Mouse (Mus musculus): ENCODE measurements around the gene Olfr150. TPM values are rescaled to one million over a fixed set of nuclear protein-coding genes. Genes with fewer than 3 reads are reported as not detected.

The Olfr150 gene
- polyA plus RNA-seq (2017; shearing (Covaris generic)): not detected

DNA sequence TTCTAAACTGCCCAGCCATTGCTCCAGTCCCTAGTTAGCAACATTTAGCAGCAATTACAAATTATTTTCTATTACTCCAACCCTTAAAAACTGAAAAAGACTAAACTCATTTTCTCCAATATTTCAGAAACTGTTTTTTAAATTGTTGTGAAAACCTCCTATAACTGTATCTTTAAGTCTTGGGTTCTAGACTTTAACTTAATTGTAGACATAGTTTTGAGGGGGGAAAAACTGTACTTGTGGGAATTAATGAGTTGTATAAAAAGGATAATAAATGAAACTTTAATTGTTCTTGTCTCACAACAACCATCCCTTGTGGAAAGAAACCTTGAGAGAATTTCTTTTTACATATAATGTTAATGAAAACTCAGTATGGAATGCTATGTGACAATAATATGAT, at the start of gene Olfr150:
Olfr150 (plus strand) TSS at position 301 of the 400 bp plus-strand sequence.

DNA sequence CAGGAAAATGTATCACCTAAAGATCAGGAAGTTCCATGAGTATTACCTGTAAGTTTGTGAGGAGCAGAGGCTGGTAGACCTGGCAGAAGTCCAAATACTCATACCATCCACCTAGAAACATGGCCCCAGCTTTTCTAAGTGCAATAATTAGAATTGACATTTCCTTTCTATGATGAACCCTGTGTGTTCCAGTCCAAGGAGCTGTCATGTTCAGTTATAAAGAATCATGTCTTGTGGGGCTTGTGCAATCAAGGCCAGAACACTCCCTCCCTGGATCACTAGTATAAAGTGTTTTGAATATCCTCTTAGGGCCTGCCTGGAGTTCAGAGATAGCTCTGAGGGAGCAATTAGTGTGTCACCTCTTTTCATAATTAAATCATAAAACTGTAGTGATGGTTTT, 23.8 kb upstream of the Olfr150 start, which contains the start of gene Olfr149:
Olfr149 (minus strand) TSS at position 101 of the 400 bp plus-strand sequence.

DNA sequence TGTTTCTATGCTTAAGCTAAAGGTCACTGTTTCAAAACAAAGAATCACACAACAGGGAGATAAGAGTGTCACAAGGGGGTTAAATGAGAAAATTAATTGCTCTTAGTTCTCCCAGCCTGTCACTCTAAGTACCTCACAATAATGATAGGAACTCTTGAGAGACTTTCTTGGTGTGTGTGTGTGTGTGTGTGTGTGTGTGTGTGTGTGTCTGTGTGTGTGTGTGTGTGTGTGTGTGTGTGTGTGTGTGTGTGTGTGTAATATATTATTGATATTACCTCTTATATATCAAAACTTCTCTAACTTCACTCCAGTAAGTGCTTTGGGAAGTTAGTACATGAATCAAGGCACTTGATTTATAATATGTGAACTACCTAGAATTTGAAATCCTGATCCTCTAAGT, 19.7 kb upstream of the Olfr150 start, which contains the start of gene Olfr965:
Olfr965 (plus strand) TSS at position 301 of the 400 bp plus-strand sequence.

DNA sequence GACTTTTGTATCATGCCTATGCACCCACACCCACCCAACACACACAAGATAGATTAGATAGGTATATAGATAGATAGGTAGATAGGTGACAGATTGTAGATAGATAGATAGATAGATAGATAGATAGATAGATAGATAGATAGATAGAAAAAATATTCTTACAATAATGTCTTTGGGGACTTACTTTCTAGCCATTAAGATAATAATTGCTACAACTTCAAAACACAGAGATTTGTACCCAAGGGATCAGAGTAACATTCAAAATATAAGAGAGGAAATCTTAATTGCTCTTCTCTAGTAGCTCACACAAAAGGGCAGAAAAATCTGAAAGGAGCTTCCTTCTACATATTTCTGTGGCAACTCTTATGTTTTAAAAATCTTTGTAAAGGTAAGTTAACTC, 15.2 kb downstream of the Olfr150 start, which contains the start of gene Olfr967:
Olfr967 (plus strand) TSS at position 301 of the 400 bp plus-strand sequence.

DNA sequence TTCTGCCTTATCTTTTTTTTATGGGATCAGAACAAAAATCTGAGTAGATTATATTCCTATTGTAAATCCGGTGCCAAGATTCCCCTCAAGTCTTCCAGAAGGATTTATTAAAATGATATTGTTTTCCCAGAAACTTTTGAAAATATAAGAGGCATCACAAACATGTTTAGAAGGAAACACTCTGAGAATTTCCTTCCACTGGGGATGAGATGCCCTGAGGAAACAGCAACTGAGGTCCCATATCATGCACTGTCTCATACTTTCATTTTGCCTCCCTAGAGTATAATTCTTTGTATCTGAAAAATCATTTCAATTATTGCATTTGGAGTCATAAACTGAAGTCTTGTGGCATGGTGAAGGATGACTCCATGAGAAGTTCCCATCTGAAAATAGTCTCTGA, 52.4 kb downstream of the Olfr150 start, which contains the start of gene Olfr968:
Olfr968 (minus strand) TSS at position 101 of the 400 bp plus-strand sequence.

Other genes with a start within 250 kb of the Olfr150 start
- not detected for gene Olfr44, start 237.0 kb upstream of the Olfr150 start, polyA plus RNA-seq (2017; shearing (Covaris generic))
- not detected for gene Olfr957, start 215.2 kb upstream of the Olfr150 start, polyA plus RNA-seq (2017; shearing (Covaris generic))
- gene Olfr958, start 176.9 kb upstream of the Olfr150 start, polyA plus RNA-seq (2017; shearing (Covaris generic)): not detected
- gene Olfr959, start 155.4 kb upstream of the Olfr150 start, polyA plus RNA-seq (2017; shearing (Covaris generic)): not detected
- gene AW551984, start 126.6 kb upstream of the Olfr150 start, polyA plus RNA-seq (2017; shearing (Covaris generic)): 0.18 TPM
- not detected for gene Olfr148, start 120.3 kb upstream of the Olfr150 start, polyA plus RNA-seq (2017; shearing (Covaris generic))
- not detected for gene Olfr960, start 109.6 kb upstream of the Olfr150 start, polyA plus RNA-seq (2017; shearing (Covaris generic))
- not detected for gene Olfr961, start 85.9 kb upstream of the Olfr150 start, polyA plus RNA-seq (2017; shearing (Covaris generic))
- gene Olfr963, start 63.8 kb upstream of the Olfr150 start, polyA plus RNA-seq (2017; shearing (Covaris generic)): not detected
- gene Olfr149, start 23.9 kb upstream of the Olfr150 start, polyA plus RNA-seq (2017; shearing (Covaris generic)): not detected
- gene Olfr965, start 19.6 kb upstream of the Olfr150 start, polyA plus RNA-seq (2017; shearing (Covaris generic)): not detected
- not detected for gene Olfr967, start 15.3 kb downstream of the Olfr150 start, polyA plus RNA-seq (2017; shearing (Covaris generic))
- not detected for gene Olfr968, start 52.3 kb downstream of the Olfr150 start, polyA plus RNA-seq (2017; shearing (Covaris generic))
- not detected for gene Olfr969, start 60.0 kb downstream of the Olfr150 start, polyA plus RNA-seq (2017; shearing (Covaris generic))
- not detected for gene Olfr970, start 77.9 kb downstream of the Olfr150 start, polyA plus RNA-seq (2017; shearing (Covaris generic))
- not detected for gene Olfr971, start 105.9 kb downstream of the Olfr150 start, polyA plus RNA-seq (2017; shearing (Covaris generic))
- not detected for gene Olfr972, start 135.4 kb downstream of the Olfr150 start, polyA plus RNA-seq (2017; shearing (Covaris generic))
- gene Olfr229, start 176.4 kb downstream of the Olfr150 start, polyA plus RNA-seq (2017; shearing (Covaris generic)): not detected
- gene Olfr974, start 206.5 kb downstream of the Olfr150 start, polyA plus RNA-seq (2017; shearing (Covaris generic)): 0.09 TPM
- not detected for gene Olfr975, start 221.1 kb downstream of the Olfr150 start, polyA plus RNA-seq (2017; shearing (Covaris generic))
- gene Olfr976, start 230.2 kb downstream of the Olfr150 start, polyA plus RNA-seq (2017; shearing (Covaris generic)): not detected